Comparison of ENCODE assay signal across 8 mouse cellular contexts in the genomic region with DNA sequence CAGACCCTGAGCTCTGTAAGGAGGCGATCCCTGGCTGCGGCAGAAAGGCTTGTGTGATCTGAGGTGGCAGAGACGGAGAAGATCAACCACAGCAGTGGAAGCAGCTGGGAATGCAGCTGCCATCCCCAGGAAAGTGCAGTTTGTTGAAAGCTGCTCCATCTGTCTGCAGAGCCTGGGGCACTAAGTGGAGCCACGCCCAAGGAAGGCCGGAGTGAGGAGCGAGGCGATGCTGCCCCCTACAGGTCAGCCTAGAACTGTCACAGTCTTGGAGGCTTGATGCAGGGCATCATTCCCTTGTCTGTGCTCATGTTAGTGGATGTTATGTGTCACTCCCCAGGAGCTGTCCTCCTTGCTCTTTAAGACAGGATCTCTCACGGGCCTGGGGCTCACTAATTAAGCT. TPM values are rescaled to one million over a fixed set of nuclear protein-coding genes. Genes with fewer than 3 reads are reported as not detected.
DNase-seq lines count a peak whose midpoint lies in the region; ATAC-seq lines count a peak whose summit lies in the region.

No protein-coding gene starts in this region.

- peak; percentile 87 for DNase-seq in adrenal gland, adult 2 months
- DNase-seq in embryo, embryonic 11.5 days (ENCODE audit: low read depth, low spot score), result peak; percentile 73
- DNase-seq in gastrocnemius, postnatal 4 days (ENCODE audit: low spot score in 2 of 2), result peak; percentile 69 to 80
- DNase-seq in left cerebral cortex, postnatal 25 days (ENCODE audit: low spot score in 2 of 2), result peak; percentile 68 to 85
- peak; percentile 87 for DNase-seq in midbrain, embryonic 10.5 days (ENCODE audit: low spot score)
- peak; percentile 53 to 66 for DNase-seq in right cerebral cortex, postnatal 36 days (ENCODE audit: low spot score in 2 of 2)
- DNase-seq in urinary bladder, postnatal 4 days (ENCODE audit: low spot score in 2 of 2), result peak; percentile 75 to 85

- no peak overlapping the region for H3K4me2 ChIP-seq in intestine, embryonic 16.5 days (ENCODE audit: low read depth, low read length)

- H3K27ac ChIP-seq in intestine, embryonic 16.5 days (ENCODE audit: low read length), result no peak overlapping the region
- H3K27ac ChIP-seq in midbrain, embryonic 10.5 days (replicated peaks), result 0 out of 2 replicates have a peak overlapping the region, but pooled peaks have one; percentile 46

- H3K36me3 ChIP-seq in intestine, embryonic 16.5 days (ENCODE audit: control insufficient read depth, insufficient read depth, low read length), result no peaks in the 10 kb centered on the region
- no peaks in the 10 kb centered on the region for H3K36me3 ChIP-seq in midbrain, embryonic 10.5 days

- WGBS in intestine, embryonic 16.5 days, result 2% methylated on average over 8 of the region's 8 CpGs
- WGBS in midbrain, embryonic 10.5 days, result 6% methylated on average over 8 of the region's 8 CpGs

- H3K4me1 ChIP-seq in intestine, embryonic 16.5 days (ENCODE audit: control insufficient read depth, insufficient read depth, low read length), result no peaks in the 10 kb centered on the region
- H3K4me1 ChIP-seq in midbrain, embryonic 10.5 days, result peaks cover 5% of the 10 kb centered on the region

- H3K9me3 ChIP-seq in intestine, embryonic 16.5 days (ENCODE audit: control insufficient read depth, low read length), result no peaks in the 10 kb centered on the region
- no peaks in the 10 kb centered on the region for H3K9me3 ChIP-seq in midbrain, embryonic 10.5 days (replicated peaks)

- peak; percentile 88 for ATAC-seq in intestine, embryonic 16.5 days

- H3K9ac ChIP-seq in intestine, embryonic 16.5 days (ENCODE audit: low read depth, low read length), result no peak overlapping the region

- H3K27me3 ChIP-seq in intestine, embryonic 16.5 days (replicated peaks; ENCODE audit: control insufficient read depth, insufficient read depth, low read length), result no peaks in the 10 kb centered on the region
- no peaks in the 10 kb centered on the region for H3K27me3 ChIP-seq in midbrain, embryonic 10.5 days (ENCODE audit: low read depth, poor library complexity, severe bottlenecking)

- H3K4me3 ChIP-seq in intestine, embryonic 16.5 days (ENCODE audit: low read length), result no peak overlapping the region
- H3K4me3 ChIP-seq in midbrain, embryonic 10.5 days, result no peak overlapping the region

- intact Hi-C loops in left cerebral cortex, postnatal 25 days (cut with DNase I), result loop anchor here (1.0 to 10.0 kb wide), 5 partner anchors 33 to 746 kb away; a partner anchor contains a TSS

RNA-seq across cellular contexts. Expression of a gene that starts 32.5 kb away (rescaled TPM):
- total RNA-seq in adrenal gland, adult 2 months (2021), result 10 to 100 TPM; 13.6 to 20.1 TPM
- polyA plus RNA-seq in adrenal gland, adult 2 months (2012; rRNA removed), result 13.4 and 14.9 TPM in 2 replicates
- 1 to 10 TPM; 7.3 to 9.8 TPM for total RNA-seq in gastrocnemius, postnatal 4 days (2021)
- 9.5 and 10.4 TPM in 2 replicates for polyA plus RNA-seq in intestine, embryonic 16.5 days (2015; fragmentation: Nextera tagmentation; extraction: Ambion mirVana)
- total RNA-seq in left cerebral cortex, postnatal 25 days (2021), result 10 to 100 TPM in 1 of 2 experiments, 1 to 10 TPM in 1; 7.5 to 10.4 TPM
- polyA plus RNA-seq in midbrain, embryonic 10.5 days (2016; fragmentation: Nextera tagmentation; extraction: Ambion mirVana), result 23.7 and 25.0 TPM in 2 replicates
